Mouse (Mus musculus) limb, embryonic 13.5 days (tissue): ENCODE data around the gene Tut7. TPM values are rescaled to one million over a fixed set of nuclear protein-coding genes. Genes with fewer than 3 reads are reported as not detected.
"Not testable (repeated sequence)": the region's sequence is repeated elsewhere in the genome, so short reads cannot be mapped to it uniquely, and the experiment has no call there.

Experiments
- ATAC-seq: fragments of 200-750 bp; cut with Nextera tagmentation; 2 replicates; pipeline ENCODE4 v1.8.0; 2017; ENCODE audit warnings: low read depth, moderate number of reproducible peaks, moderate TSS enrichment; ENCODE audit not compliant: low FRiP score
- H3K27ac ChIP-seq: fragments of 300-500 bp; sonication (generic); 2 replicates; pipeline ENCODE4 v1.5.1; 2015; ENCODE audit warnings: inconsistent platforms, mild to moderate bottlenecking, moderate library complexity
- H3K27me3 ChIP-seq: fragments of 300-500 bp; sonication (generic); 2 replicates; pipeline ENCODE4 v1.6.1; 2015; ENCODE audit warnings: mild to moderate bottlenecking, inconsistent platforms
- H3K36me3 ChIP-seq: fragments of 300-500 bp; sonication (generic); 2 replicates; pipeline ENCODE4 v1.6.1; 2015; ENCODE audit warnings: inconsistent platforms, mild to moderate bottlenecking, moderate library complexity
- H3K4me1 ChIP-seq: fragments of 300-500 bp; sonication (generic); 2 replicates; pipeline ENCODE4 v1.6.1; 2015; ENCODE audit warnings: inconsistent platforms
- H3K4me2 ChIP-seq: fragments of 300-500 bp; sonication (generic); replicated peaks from 2 replicates; pipeline ENCODE4 v1.6.1; 2015; ENCODE audit warnings: inconsistent platforms, mild to moderate bottlenecking, moderate library complexity
- H3K4me3 ChIP-seq: fragments of 300-500 bp; sonication (generic); 2 replicates; pipeline ENCODE4 v1.5.1; 2015; ENCODE audit warnings: moderate library complexity, mild to moderate bottlenecking, inconsistent platforms
- H3K9ac ChIP-seq: fragments of 300-500 bp; sonication (generic); 2 replicates; pipeline ENCODE4 v1.6.1; 2015; ENCODE audit warnings: mild to moderate bottlenecking, inconsistent platforms
- H3K9me3 ChIP-seq: fragments of 300-500 bp; sonication (generic); 2 replicates; pipeline ENCODE4 v1.6.1; 2016; ENCODE audit warnings: inconsistent platforms
- WGBS: fragments of 180-500 bp; shearing (Covaris S2); methylation state at CpG from one replicate; pipeline ENCODE4 v1.1.7; 2015; 5-methylcytosine and 5-hydroxymethylcytosine counted together
- polyA plus RNA-seq: library from polyadenylated mRNA; unstranded; fragments of >200 nt; fragmentation: Nextera tagmentation; extraction: Ambion mirVana; gene quantifications from 2 replicates; pipeline ENCODE4 v1.2.1, GENCODE M21; 2015

The Tut7 gene
- polyA plus RNA-seq, 1 experiment from 2014 or later: 57.4 TPM

- H3K4me1 ChIP-seq: peaks cover 12% of the 10 kb centered on the region; the same call in 1 of the 2 replicates
- no peak overlapping the region for H3K9ac ChIP-seq
- no peak for ATAC-seq
- no peak overlapping the region for H3K27ac ChIP-seq
- H3K4me2 ChIP-seq: no peak overlapping the region
- 76% methylated on average over 6 of the region's 6 CpGs for WGBS
- H3K9me3 ChIP-seq: no peaks in the 10 kb centered on the region
- no peaks in the 10 kb centered on the region for H3K36me3 ChIP-seq
- no peak overlapping the region for H3K4me3 ChIP-seq
- H3K27me3 ChIP-seq: peaks cover 8% of the 10 kb centered on the region; the same call in 1 of the 2 replicates
Measured at GRCm38 (mm10) chr13:59746164-59746563, 76.8 kb downstream of the Tut7 start.

GRCm38 (mm10) chr13:59745462-59745861, 77.5 kb downstream of the Tut7 start:
- Histone ChIP-seq H3K27me3 (peaks cover 3% of the 10 kb centered on the region; the same call in 1 of the 2 replicates), H3K4me2 (no peak overlapping the region), H3K4me1 (0 out of 2 replicates have a peak, but pooled peaks cover 7% of the 10 kb centered on the region), H3K4me3 (no peak overlapping the region), H3K36me3 (no peaks in the 10 kb centered on the region), H3K27ac (no peak overlapping the region), H3K9ac (no peak overlapping the region), H3K9me3 (no peaks in the 10 kb centered on the region)
- no peak for ATAC-seq
- WGBS: 82% methylated on average over 6 of the region's 6 CpGs

GRCm38 (mm10) chr13:59741697-59742096, 81.2 kb downstream of the Tut7 start:
- no peaks in the 10 kb centered on the region for H3K9me3 ChIP-seq
- H3K27me3 ChIP-seq: no peaks in the 10 kb centered on the region
- H3K9ac ChIP-seq: no peak overlapping the region
- no peak overlapping the region for H3K27ac ChIP-seq
- no peaks in the 10 kb centered on the region for H3K36me3 ChIP-seq
- H3K4me3 ChIP-seq: no peak overlapping the region
- H3K4me2 ChIP-seq: no peak overlapping the region
- no peak for ATAC-seq
- H3K4me1 ChIP-seq: no peaks in the 10 kb centered on the region
- WGBS: 80% methylated on average over 10 of the region's 10 CpGs

- no peak for ATAC-seq
- Histone ChIP-seq H3K4me3 (no peak overlapping the region), H3K36me3 (no peaks in the 10 kb centered on the region), H3K9me3 (no peaks in the 10 kb centered on the region), H3K27me3 (no peaks in the 10 kb centered on the region), H3K27ac (no peak overlapping the region), H3K4me1 (no peaks in the 10 kb centered on the region), H3K4me2 (no peak overlapping the region), H3K9ac (no peak overlapping the region)
- WGBS: 93% methylated on average over 11 of the region's 11 CpGs
Measured at GRCm38 (mm10) chr13:59741096-59741495, 81.9 kb downstream of the Tut7 start.

GRCm38 (mm10) chr13:59739397-59739796, 83.5 kb downstream of the Tut7 start:
- whole genome bisulfite sequencing: 90% methylated on average over 4 of the region's 4 CpGs
- Histone ChIP-seq H3K4me2 (no peak overlapping the region), H3K27ac (no peak overlapping the region), H3K9me3 (no peaks in the 10 kb centered on the region), H3K9ac (no peak overlapping the region), H3K27me3 (no peaks in the 10 kb centered on the region), H3K36me3 (no peaks in the 10 kb centered on the region), H3K4me3 (no peak overlapping the region), H3K4me1 (no peaks in the 10 kb centered on the region)
- no peak for ATAC-seq

- no peaks in the 10 kb centered on the region for H3K4me1 ChIP-seq
- ATAC-seq: no peak
- 86% methylated on average over 2 of the region's 2 CpGs for WGBS
- H3K9ac ChIP-seq: no peak overlapping the region
- no peak overlapping the region for H3K4me2 ChIP-seq
- no peak overlapping the region for H3K27ac ChIP-seq
- no peaks in the 10 kb centered on the region for H3K27me3 ChIP-seq
- no peaks in the 10 kb centered on the region for H3K36me3 ChIP-seq
- H3K4me3 ChIP-seq: no peak overlapping the region
- H3K9me3 ChIP-seq: no peaks in the 10 kb centered on the region
Measured at GRCm38 (mm10) chr13:59738455-59738854, 84.5 kb downstream of the Tut7 start.

- no peak overlapping the region for H3K9ac ChIP-seq
- 27% methylated on average over 3 of the region's 3 CpGs for WGBS
- no peaks in the 10 kb centered on the region for H3K9me3 ChIP-seq
- H3K27ac ChIP-seq: no peak overlapping the region
- H3K36me3 ChIP-seq: no peaks in the 10 kb centered on the region
- H3K4me3 ChIP-seq: no peak overlapping the region
- H3K27me3 ChIP-seq: no peaks in the 10 kb centered on the region
- 0 out of 2 replicates have a peak, but pooled peaks have one; percentile 48 for ATAC-seq
- no peak overlapping the region for H3K4me2 ChIP-seq
- H3K4me1 ChIP-seq: no peaks in the 10 kb centered on the region
Measured at GRCm38 (mm10) chr13:59735190-59735589, 87.8 kb downstream of the Tut7 start.

GRCm38 (mm10) chr13:59734347-59734746, 88.6 kb downstream of the Tut7 start:
- H3K4me1 ChIP-seq, H3K9ac ChIP-seq, H3K27me3 ChIP-seq, H3K4me2 ChIP-seq, H3K9me3 ChIP-seq, H3K4me3 ChIP-seq, H3K27ac ChIP-seq, ATAC-seq, H3K36me3 ChIP-seq: not testable (repeated sequence)
- WGBS: 42% methylated on average over 6 of the region's 6 CpGs

GRCm38 (mm10) chr13:59733936-59734335, 89.0 kb downstream of the Tut7 start:
- Histone ChIP-seq H3K36me3 (no peaks in the 10 kb centered on the region), H3K27ac (no peak overlapping the region), H3K4me2 (no peak overlapping the region), H3K9ac (no peak overlapping the region), H3K4me1 (no peaks in the 10 kb centered on the region), H3K9me3 (no peaks in the 10 kb centered on the region), H3K4me3 (no peak overlapping the region), H3K27me3 (0 out of 2 replicates have a peak, but pooled peaks cover 3% of the 10 kb centered on the region)
- WGBS: 92% methylated on average over 4 of the region's 4 CpGs
- ATAC-seq: no peak

GRCm38 (mm10) chr13:59731652-59732051, 91.3 kb downstream of the Tut7 start, which contains the start of gene Spata31d1d:
TSS of gene Spata31d1d (minus strand) at chr13:59731752.
- Histone ChIP-seq H3K36me3 (no peaks in the 10 kb centered on the region), H3K9ac (no peak within 1 kb of the TSS), H3K27ac (no peak within 1 kb of the TSS), H3K4me2 (no peak within 1 kb of the TSS), H3K4me1 (0 out of 2 replicates have a peak, but pooled peaks cover 6% of the 10 kb centered on the region), H3K27me3 (0 out of 2 replicates have a peak, but pooled peaks cover 3% of the 10 kb centered on the region), H3K4me3 (no peak within 1 kb of the TSS), H3K9me3 (no peaks in the 10 kb centered on the region)
- no peak for ATAC-seq
- 40% methylated on average over 7 of the region's 7 CpGs for WGBS

GRCm38 (mm10) chr13:59728378-59729093, 94.4 kb downstream of the Tut7 start:
- peaks cover 3% of the 10 kb centered on the region; the same call in 1 of the 2 replicates for H3K27me3 ChIP-seq
- ATAC-seq: peak; percentile 83
- no peak overlapping the region for H3K27ac ChIP-seq
- H3K4me3 ChIP-seq: no peak overlapping the region
- H3K4me1 ChIP-seq: peaks cover 14% of the 10 kb centered on the region
- H3K36me3 ChIP-seq: no peaks in the 10 kb centered on the region
- WGBS: 35% methylated on average over 7 of the region's 7 CpGs
- no peak overlapping the region for H3K9ac ChIP-seq
- H3K4me2 ChIP-seq: no peak overlapping the region
- H3K9me3 ChIP-seq: no peaks in the 10 kb centered on the region

- peaks cover 14% of the 10 kb centered on the region for H3K4me1 ChIP-seq
- no peak for ATAC-seq
- H3K36me3 ChIP-seq: no peaks in the 10 kb centered on the region
- peak overlapping the region; percentile 25 for H3K4me3 ChIP-seq
- H3K4me2 ChIP-seq: peak overlapping the region; percentile 57
- H3K9ac ChIP-seq: peak overlapping the region; percentile 39; the same call in 1 of the 2 replicates
- no peaks in the 10 kb centered on the region for H3K9me3 ChIP-seq
- H3K27me3 ChIP-seq: peaks cover 3% of the 10 kb centered on the region; the same call in 1 of the 2 replicates
- WGBS: 22% methylated on average over 29 of the region's 29 CpGs
- H3K27ac ChIP-seq: no peak overlapping the region
Measured at GRCm38 (mm10) chr13:59726139-59726867, 96.6 kb downstream of the Tut7 start.
